Mouse (Mus musculus) gastrocnemius, adult 8-10 months (tissue): ENCODE measurements around the gene Vav3. TPM values are rescaled to one million over a fixed set of nuclear protein-coding genes. Genes with fewer than 3 reads are reported as not detected.

Experiments used
- DNase-seq, 2 experiments: peaks; one replicate each; pipeline ENCODE4 v3.0.0; 2022; ENCODE audit warnings: low spot score in 2 of 2
- total RNA-seq, 4 experiments: library from RNA; stranded (reverse); gene quantifications; 2 replicates each; pipeline ENCODE4 v1.2.4; 2022

The Vav3 gene
- total RNA-seq: 1 to 10 TPM in 2 of 4 experiments, under 1 TPM in 2; 0.70 to 2.0 (median 1.2) TPM

GRCm38 (mm10) chr3:109340274-109341070 lies at the start of gene Vav3:
TSS of gene Vav3 (plus strand) at chr3:109340653.
- DNase-seq: peak; percentile 8 to 40

GRCm38 (mm10) chr3:109298857-109299256 lies 41.6 kb upstream of the Vav3 start:
- no peak for DNase-seq

GRCm38 (mm10) chr3:109299303-109300074 lies 41.0 kb upstream of the Vav3 start:
- no peak for DNase-seq

DNA sequence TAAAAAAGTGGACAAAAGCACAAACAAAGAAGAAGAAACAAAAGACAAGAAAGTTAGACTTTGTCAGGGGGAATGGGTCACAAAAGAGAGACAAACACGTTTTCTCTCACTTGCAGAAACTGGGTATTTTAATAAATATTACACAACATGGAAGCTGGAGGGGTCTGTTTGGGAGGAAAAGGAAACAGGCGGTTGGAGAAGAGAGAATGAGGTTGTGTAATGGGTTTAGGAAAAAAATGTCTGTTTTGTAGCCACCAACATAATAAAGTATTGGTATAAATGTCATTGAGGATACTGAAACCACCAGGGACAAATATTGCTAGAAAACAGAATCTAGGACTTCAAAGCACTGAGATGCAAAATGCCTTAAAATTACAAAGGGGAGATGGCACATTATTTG lies 38.4 kb upstream of the Vav3 start:
- DNase-seq: no peak

DNA sequence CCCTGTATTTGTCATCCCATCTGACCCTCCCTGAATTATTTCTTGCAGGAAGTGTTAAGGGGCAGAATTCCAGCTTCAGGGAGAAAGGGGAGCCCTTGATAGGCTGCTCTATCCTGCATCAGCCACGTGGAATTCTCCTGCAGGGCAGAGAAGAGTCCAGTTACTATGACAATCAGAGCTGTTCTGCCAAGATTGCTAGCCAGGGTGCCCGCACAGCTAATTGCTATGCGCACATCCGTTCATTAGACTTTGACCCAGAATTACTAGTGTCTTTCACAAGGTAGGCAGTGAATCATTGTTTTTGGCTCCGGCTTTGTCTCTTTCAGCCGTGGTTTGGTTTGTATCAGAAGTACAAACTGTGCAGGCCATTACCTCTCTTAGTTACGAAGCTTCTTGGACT lies 33.0 kb upstream of the Vav3 start:
- DNase-seq: no peak

DNA sequence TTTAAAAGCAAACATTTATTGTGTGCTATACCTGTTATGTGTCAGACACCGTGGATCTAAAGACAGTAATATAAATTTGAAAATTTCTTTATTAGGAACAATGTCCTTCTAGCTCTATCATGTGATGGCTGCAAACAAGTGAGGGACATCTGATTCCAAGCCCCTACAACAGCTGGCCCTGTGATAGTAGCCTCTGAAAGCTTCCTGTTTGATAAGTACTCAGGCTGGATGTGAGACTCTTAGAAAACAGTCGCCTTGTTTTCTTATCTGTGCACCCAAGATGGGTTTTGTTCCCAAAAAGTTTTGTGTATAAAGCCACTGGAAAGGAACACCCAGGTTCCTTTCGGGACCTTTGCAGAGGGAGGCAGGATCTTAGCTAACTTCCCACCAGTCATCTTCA lies 32.0 kb upstream of the Vav3 start:
- no peak for DNase-seq

GRCm38 (mm10) chr3:109309317-109310265 lies 30.9 kb upstream of the Vav3 start:
- peak; percentile 15 to 44 for DNase-seq

DNA sequence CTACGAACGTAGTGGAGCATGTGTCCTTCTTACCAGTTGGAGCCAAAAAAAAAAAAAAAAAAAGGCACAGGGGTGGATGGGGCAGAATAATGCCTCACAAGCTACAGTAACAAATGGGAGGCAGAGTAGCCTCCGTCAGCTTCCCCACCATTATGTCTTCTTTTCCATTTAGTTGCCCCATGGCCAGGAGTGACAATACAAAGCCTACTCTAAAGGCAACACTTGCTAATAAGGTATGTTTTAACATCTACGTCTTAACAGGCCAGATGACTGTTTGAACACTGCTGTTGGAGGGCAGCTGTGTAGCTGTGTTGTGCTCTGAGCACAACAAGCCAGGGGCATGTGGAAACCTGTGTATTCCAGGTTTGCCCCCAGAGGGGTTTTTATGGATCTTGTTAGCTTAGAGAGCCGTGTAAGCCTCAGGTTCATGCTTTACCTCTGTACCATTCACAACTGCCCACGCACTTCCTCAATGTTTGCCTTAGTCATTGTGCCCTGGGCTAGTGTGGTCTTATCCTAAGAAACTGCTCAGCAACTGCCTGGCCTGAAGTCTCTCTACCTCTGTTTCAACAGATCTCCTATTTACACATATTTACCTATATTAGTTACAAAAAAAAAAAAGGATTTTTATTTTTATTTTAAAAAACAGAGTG lies 29.2 kb upstream of the Vav3 start:
- DNase-seq: no peak

GRCm38 (mm10) chr3:109311875-109312274 lies 28.6 kb upstream of the Vav3 start:
- DNase-seq: no peak

- no peak for DNase-seq
Observed at GRCm38 (mm10) chr3:109313501-109313900, 27.0 kb upstream of the Vav3 start.

- no peak for DNase-seq
Observed at GRCm38 (mm10) chr3:109322225-109322624, 18.2 kb upstream of the Vav3 start.

DNA sequence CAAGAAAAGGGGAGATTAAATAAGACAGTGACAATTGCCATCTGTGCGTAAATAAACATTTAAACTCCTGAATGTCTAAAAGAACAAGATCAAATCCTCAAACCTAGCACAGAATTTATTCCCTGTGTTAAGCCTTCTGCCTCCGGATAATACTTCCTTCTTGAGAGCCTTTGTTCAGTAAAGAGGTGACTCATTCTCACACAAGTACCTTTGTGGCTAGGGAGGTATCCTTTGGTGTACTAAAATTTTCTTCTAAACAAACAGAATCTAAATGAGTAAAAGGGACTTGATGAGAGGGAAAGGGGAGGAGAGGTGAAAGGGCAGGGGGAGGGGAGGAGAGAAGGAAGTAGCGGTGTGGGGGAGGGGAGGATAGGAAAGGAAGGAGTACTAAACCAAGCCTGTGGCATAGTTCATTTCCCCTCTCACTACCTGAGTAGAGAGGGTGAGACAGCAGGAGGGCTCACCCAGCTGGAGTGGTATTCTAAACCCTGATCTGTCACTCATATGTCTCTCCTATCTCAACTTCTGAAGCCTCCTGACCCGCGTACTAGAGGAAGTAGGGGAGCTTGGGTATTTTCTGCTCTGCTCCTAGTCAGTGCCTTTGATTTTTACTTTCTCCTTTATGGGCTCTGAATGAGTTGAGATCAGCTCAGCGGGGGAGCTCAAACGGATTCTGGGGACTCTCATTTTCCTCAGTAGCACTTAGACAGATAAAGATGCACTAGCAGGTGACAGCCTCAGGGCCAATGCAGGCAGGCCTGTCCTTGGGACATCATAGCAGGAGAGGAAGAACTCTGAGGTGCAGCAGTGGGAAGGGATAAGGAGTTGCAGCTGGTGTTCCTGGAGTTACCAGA lies 16.8 kb upstream of the Vav3 start:
- DNase-seq: no peak

DNA sequence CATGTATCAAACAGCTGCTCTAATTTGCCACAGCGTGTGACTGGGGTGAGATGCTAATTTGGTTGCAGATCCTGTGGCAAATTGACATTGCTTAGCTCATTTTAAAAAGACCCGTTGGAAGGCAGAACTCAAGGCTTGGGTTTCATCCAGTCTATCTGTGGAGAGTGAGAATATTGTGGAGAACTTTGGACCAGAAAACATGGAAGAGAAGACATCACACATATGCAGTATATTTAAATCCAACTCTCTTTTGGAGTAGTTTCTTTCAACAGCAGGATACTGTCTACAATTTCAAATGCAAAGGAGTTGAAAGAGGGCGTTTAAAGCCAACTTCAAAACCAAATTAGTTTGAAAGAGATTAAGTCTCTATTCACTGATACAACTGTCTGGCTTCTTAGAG lies 13.3 kb upstream of the Vav3 start:
- no peak for DNase-seq

DNA sequence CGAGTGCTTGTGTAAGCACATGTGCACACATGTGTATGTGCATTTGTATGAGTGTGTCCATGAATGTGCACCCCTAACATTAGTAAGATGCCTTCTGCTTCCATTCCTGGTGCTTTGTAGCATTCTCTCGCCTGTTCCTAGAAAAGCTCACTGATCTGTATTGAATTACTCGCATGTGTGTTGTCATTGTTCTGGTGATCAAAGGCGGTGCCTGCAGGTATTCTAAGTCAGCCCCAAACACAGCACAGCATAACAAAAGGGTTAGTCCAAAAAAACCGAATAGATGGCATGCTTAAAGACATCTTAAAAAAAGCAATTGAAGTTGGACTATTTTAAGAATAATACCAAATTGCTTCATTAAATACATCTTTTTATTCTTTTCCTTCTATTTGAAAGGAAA lies 7.7 kb upstream of the Vav3 start:
- DNase-seq: no peak

DNA sequence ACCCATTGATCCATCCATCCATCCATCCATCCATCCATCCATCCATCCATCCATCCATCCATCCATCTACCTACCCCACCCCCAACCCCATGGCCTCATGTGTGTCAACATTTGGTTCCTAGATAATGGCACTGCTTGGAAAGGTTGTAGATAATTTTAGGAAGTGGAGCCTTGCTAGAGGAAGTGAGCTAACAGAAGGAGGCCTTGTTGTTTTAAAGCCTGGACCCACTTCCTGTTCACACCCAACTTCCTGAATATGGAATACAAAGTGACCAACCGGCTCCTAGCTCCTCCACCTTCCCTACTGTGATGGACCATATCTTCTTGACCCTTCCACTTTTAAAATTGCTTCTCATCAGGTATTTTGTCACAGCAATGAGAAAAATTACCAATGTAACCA lies 5.0 kb upstream of the Vav3 start:
- DNase-seq: no peak

GRCm38 (mm10) chr3:109339290-109339689 lies 1.2 kb upstream of the Vav3 start:
- no peak for DNase-seq

GRCm38 (mm10) chr3:109339941-109340273 lies 546 bp upstream of the Vav3 start:
- peak; percentile 7 to 34 for DNase-seq

DNA sequence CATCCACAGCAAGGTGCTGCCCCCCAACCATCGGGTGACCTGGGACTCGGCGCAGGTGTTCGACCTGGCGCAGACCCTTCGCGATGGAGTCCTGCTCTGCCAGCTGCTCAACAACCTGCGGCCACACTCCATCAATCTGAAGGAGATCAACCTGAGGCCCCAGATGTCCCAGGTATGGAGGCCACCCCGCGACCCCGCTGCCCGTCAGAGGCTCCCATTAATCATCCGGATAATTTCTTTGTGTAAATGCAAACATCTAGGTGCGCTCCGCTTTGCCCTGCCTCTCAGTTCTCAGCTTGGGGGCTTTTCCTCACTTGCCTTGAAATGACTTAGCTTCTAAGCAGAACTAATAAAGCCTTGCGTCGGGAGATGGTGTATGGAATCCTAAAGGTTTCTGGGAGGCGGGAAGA lies 623 bp downstream of the Vav3 start:
- no peak for DNase-seq

DNA sequence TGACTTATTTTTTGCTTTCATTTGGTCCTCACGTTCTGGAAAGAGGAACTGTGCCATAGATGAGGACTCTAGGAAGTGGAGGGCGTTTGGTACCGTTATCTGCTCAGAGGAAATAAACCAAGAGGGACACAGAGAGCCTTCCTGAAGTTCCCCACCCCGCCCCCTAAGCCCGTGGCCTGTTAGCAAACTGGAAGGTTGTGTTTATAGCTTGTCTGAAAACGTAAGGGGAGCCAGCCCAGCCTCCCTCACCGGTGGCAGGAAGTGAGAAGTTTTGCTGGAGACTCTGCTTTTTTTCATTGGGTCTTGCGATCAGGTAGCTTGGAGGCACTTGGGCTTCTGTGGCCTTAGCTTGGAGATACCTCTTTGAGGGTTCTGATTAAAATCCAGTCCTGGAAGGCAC lies 1.2 kb downstream of the Vav3 start:
- DNase-seq: no peak

DNA sequence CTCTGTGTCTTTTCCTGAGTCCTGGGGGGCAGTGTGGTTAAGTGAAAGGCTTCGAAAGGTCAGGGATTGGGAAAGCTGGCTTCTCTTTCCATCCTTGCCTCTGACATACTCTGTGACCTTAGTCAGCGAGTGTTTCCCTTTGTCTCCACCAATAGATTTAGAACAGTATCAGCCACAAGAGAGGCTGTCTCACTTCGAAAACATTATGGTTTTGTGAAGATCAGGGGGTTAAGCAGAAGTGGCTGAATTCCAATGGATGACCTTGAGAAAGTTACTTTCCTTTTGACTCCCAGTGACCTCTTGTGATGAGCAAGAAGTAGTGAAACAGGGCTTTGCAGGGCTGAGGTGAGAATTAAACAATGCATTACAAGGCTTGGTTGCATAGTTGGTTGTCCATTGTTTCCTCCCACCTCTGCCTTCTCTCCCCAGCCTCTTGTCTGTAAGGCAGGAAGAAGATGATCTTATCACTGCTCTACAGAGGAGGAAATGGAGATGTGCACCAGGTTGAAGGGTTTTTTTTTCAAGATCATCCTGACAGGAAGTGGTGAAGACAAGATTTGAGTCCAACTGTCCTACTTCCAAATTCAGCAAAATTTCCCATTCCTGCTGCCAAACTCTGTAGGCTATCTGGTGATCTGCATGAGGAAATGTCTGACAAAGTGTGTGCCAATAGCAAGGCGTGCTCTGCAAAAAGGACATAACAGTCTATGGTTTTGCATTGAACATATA lies 11.7 kb downstream of the Vav3 start:
- no peak for DNase-seq
